Mouse (Mus musculus): ENCODE measurements at regions not wholly inside any gene's neighbourhood (a gene's known extent, or its start where the extent isn't known, plus 50 kb on each side); places are given as distances from the start of the nearest gene placed in this dataset.

DNA sequence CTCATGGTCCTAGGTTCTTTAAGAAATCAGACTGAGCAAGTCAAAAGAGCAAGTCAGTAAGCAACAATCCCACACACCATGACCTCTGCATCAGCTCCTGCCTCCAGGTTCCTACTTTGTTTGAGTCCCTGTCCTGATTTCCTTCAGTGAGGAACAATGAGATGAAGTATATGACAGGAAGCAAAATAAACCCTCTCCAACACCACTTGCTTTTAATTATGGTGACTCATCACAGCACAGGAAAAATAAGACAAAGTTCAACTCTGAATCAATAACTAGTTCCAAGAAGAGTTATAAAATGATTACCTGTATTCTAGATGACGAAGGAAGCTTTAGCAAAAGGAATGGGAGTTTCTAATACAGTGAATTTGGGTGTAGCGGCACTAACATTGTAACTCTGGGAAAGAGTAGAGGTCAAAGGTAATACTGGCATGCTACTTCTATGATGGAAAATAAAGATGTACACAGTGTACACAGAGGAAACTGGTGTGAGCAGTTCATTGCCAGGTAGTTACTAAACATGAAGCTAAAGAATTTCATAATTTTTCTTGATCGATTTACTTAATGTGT lies 248.2 kb upstream of the Atp2b1 start:
- TF ChIP-seq CTCF (IDR thresholded peaks at IDR 0.05; ENCODE audit: low read depth) (no peak), EP300 (optimal IDR thresholded peaks at IDR 0.05) (no peak)
